Mouse (Mus musculus) large intestine, adult 2 months (tissue): ENCODE data around the gene Cox6b1. TPM values are rescaled to one million over a fixed set of nuclear protein-coding genes. Genes with fewer than 3 reads are reported as not detected.

Experiments used
- DNase-seq: peaks from one replicate; pipeline ENCODE4 v3.0.0-alpha.2; 2012; ENCODE audit warnings: low read depth, low spot score
- WGBS: fragments of 180-500 bp; shearing (Covaris S2); methylation state at CpG from one replicate; pipeline ENCODE4 v1.1.7; 2018; 5-methylcytosine and 5-hydroxymethylcytosine counted together
- polyA plus RNA-seq: library from polyadenylated mRNA; depleted of rRNA; stranded (reverse); fragments of >200 nt; gene quantifications from 2 replicates; pipeline ENCODE4 v1.2.3, GENCODE M21; 2012; rRNA removed

Gene Cox6b1
- polyA plus RNA-seq, 1 experiment = 1,035 TPM

DNA sequence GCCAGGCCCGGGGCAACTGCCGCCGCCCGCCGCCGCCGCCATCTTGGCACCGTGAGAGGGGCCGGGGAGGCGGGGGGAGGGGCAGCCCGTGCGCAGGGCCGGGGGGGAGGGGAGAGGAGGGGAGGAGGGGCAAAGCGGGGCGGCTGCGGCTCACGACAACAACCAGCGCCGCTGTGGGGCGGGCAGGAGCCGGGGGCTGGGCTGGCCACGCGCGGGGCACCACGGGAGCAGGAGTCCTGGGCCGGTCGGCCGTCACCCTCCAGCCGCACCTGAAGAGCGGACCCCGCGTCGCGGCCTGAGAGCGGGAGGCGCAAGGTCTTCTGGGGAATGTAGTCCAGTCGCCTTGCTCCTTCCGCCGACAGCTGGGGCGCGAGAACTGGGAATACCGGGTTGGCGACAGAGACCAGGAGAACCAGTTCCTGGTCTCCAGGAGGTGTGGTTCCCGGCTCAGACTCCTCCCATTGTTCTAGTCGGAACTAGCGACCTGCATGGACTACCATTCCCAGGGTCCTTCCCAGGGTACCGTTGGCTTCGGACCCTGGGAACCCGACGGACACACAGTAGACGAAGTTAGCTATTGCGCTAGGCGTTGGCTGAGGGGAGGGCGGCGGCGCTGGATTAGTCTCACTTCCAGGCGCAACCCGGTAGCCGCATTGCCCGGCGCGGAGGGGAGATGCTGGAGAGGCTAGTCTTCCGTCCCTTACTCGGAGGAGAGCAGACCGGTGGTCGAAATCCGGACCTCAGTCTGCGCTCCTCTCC is 37.1 kb downstream of the Cox6b1 start, which contains the start of gene Kmt2b:
Gene Kmt2b (minus strand): TSS at position 51 of the 759 bp plus-strand sequence.
- DNase-seq = peak; percentile 98
- WGBS = under 1% methylated on average over 61 of the region's 68 CpGs

DNA sequence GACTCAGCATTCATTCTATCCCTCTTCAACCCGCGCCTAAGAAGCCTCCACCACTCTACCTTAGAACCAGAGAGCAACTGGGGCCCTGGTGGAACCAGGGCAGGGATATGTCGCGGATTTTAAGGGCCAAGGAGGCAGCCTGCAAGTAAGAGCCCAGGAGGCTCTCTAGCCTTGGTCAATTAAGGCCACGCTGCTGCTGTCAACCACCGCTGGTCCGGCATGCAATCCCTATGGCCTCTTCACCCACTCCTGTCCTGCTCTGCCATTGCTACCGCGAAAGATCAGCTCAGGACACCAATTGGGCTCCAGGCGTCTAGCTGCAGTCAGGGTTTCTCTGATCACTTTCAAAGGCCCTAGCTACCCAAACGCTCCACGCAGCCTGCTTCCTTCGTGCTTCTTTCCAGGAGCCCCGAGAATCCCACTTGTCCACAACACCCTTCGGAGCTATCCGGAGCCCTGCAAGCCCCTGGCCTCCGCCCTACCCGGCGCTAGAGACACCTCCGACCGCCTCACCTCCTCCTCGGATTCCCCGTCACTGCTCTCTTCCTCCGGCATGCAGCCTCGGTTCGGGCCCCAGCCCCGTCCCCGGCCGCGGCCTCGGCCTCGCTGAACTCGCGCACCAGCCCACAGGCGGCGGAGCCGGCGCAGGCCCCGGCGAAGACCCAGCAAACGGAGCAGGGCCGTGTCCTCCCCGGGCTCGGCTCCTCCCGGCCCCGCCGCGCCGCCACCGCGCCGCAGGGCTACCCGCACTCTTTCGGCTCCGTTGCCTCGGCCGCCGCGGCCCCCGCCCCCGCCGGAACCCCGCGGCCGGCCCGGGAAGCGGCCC is 37.9 kb downstream of the Cox6b1 start:
- no peak for DNase-seq
- under 1% methylated on average over 65 of the region's 67 CpGs for WGBS

DNA sequence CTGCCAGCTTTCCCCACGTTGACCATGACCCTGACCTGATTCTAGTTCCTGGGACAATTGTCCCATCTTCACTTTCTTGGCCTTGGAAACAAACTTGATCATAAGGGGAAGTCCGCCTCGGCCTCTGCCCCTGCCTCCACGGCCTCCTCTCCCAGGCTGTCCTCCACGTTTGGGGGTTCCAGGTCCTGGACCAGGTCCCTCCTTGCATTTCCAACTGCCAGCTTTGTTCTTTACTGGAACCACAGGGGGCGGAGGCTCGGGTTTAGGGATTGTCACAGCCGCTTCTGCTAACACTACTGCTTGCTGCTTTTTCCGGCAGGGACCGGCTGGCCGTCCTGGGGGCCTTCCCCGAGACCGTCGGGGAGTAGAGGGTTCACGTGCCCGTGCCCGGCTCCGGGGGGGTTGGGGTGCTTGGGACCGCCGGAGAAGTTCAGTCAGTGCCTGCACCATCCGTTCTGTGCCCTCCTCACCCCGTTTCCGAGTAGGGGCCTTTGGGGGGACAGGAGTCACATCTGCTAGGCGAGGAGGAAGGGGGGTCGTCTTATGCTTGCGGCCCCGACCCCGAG is 39.4 kb downstream of the Cox6b1 start:
- no peak for DNase-seq
- 91% methylated on average over 28 of the region's 28 CpGs for WGBS

DNA sequence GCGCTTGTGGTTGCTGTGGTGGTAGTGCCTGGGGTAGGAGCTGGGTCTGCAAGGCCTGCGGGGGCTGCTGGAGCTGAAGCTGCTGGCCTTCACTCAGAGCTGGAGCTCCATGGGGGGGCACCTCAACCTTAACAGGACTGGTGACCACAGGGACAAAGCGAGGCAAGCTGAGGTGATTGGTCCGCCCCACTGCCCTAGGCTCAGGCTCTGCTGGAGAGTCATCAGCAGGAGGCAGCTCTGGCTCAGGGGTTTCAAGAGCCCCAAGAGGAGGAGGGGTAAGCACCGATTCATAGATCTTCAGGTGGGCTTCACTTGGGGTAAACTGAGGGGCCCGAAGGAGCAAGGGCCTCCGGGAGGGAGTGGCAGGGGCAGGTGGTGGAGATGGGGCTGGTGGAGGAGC is 40.8 kb downstream of the Cox6b1 start:
- no peak for DNase-seq
- WGBS = 98% methylated on average over 7 of the region's 7 CpGs

DNA sequence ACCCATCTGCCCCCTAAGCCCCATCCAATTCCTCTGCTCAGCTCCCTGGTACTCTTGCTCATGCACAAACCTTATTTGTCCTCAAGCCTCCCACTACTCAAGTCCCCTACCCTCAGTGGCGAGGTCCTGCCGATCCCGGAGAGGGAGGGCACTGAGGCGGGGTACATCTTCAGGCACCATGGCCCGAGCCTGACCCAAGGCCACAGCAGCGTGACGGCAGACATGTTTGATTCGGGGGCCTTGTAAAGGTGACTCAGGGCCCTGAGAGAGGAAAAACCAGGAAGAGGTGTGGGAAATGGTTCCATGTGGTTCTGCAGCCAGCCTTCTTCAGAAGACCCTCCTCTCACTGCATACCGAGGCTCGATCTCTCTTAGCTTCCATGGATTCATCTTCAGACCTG is 41.6 kb downstream of the Cox6b1 start:
- DNase-seq = no peak
- WGBS = 90% methylated on average over 10 of the region's 10 CpGs

DNA sequence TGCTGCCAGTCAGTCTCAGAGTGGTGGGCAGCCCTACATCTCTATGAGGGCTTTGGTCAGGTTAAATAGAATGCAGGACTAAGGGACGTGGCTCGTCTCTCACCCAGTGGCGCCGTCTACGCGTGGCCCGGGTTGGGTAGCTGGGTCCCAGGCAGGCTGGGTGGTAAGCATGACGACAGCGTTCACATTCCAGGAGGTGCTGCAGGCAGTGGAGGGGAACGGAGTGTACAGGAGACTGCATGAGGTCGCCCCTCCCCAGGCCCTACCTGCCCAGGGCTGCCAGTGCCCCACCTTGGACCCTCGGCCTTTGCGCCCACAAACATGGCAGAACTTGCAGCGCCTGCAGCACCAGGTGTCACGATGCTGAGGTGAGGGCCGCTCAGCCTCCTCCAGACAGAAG is 44.4 kb downstream of the Cox6b1 start:
- no peak for DNase-seq
- WGBS = 95% methylated on average over 16 of the region's 16 CpGs

DNA sequence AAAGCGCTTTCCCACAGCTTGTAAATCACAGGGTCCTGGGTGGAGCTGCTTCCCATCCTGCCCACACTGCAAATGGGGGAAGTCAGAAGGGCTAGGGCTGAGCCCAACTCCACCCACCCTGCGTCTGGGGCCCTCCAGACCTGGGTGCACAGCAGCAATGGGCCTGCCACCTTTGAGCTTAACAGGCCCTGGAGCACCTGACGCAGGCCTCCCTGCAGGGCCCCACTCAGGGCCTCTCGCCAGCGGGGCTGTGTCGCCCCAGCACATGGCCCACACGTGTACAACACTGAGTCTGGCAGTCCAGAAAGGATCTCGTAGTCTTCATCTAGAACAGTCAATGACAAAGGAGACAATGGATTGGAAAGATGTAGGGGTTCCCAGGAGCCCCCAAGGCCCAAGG is 46.0 kb downstream of the Cox6b1 start:
- no peak for DNase-seq
- WGBS = 88% methylated on average over 8 of the region's 8 CpGs

DNA sequence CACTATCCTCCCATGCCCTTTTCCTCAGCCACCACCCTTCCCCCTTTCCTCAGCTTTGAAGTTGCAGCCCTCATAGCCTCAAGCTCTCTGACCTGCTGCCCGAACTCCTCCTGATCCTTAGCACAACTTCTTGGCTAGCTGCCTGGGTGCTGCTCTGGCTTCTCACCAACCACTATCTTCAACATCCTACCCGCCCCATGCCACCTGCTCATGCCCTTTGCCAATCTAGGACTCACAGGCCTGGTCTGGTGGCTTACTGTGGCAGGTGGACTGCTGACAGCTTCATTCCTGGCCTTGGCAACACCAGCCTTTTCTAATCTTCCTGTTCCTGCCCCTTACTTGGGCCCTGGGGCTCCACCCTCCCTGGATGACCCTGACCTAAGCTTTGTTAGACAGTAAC is 53.0 kb downstream of the Cox6b1 start:
- DNase-seq = no peak
- 28% methylated on average over 2 of the region's 2 CpGs for WGBS

DNA sequence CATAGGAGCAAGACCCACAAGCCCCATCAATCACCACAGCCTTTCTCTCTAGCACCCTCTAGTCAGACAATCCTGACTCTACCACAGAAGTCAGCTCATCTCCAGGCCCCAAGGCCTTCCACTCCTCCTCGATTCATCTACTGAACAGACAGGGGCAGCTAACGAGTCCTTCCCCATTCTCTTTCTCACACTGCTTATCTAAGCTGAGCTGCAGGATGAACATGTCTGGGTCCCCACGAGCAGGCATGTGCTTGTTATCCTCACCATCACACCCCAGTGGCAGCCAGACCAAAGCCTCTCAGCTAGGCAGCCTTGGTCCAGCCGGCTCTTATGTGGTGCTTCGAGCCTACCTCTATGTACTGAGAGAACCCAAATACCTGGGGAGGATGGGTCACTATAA is 53.6 kb downstream of the Cox6b1 start:
- DNase-seq = no peak
- WGBS = 76% methylated on average over 5 of the region's 5 CpGs

DNA sequence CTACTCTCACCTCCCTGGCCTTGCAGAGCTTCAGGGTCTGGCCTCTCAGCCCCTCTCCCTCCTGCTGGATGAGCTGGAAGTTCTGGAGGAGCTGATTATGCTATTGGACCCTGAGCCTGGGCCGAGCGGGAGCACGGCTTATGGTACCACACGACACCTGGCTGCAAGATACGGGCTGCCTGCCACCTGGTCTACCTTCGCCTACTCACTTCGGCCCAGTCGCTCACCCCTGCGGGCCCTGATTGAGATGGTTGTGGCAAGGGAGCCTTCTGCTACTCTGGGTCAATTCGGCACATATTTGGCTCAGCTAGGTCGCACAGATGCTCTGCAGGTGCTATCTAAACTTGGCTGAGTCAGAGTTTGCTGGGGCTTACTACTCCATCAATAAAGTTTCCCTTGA is 58.4 kb downstream of the Cox6b1 start:
- 86% methylated on average over 11 of the region's 11 CpGs for WGBS
- no peak for DNase-seq

Other genes starting within 250 kb of the Cox6b1 start
- 109 and 121 TPM in 2 replicates for gene Tyrobp, start 212.4 kb downstream of the Cox6b1 start, polyA plus RNA-seq
- 18.0 and 22.2 TPM in 2 replicates for gene Hcst, start 206.3 kb downstream of the Cox6b1 start, polyA plus RNA-seq
- 8.6 and 9.0 TPM in 2 replicates for gene Nfkbid, start 204.4 kb downstream of the Cox6b1 start, polyA plus RNA-seq
- gene Aplp1, start 180.6 kb downstream of the Cox6b1 start, polyA plus RNA-seq = 54.6 and 86.3 TPM in 2 replicates
- 0.06 and 0.08 TPM in 2 replicates for gene Kirrel2, start 168.5 kb downstream of the Cox6b1 start, polyA plus RNA-seq
- 0.17 and 0.18 TPM in 2 replicates for gene Nphs1, start 167.8 kb downstream of the Cox6b1 start, polyA plus RNA-seq
- gene Prodh2, start 132.5 kb downstream of the Cox6b1 start, polyA plus RNA-seq = 1.6 and 7.7 TPM in 2 replicates
- 5.1 and 9.4 TPM in 2 replicates for gene Arhgap33, start 91.1 kb downstream of the Cox6b1 start, polyA plus RNA-seq
- 84.8 and 94.7 TPM in 2 replicates for gene Hspb6, start 74.0 kb downstream of the Cox6b1 start, polyA plus RNA-seq
- gene Proser3, start 73.9 kb downstream of the Cox6b1 start, polyA plus RNA-seq = 4.3 and 7.3 TPM in 2 replicates
- gene Lin37, start 66.3 kb downstream of the Cox6b1 start, polyA plus RNA-seq = 44.9 and 45.8 TPM in 2 replicates
- 46.2 and 48.2 TPM in 2 replicates for gene U2af1l4, start 62.9 kb downstream of the Cox6b1 start, polyA plus RNA-seq
- 2.1 TPM in 2 replicates for gene Gm49396, start 62.8 kb downstream of the Cox6b1 start, polyA plus RNA-seq
- 186 and 239 TPM in 2 replicates for gene Psenen, start 62.5 kb downstream of the Cox6b1 start, polyA plus RNA-seq
- gene Igflr1, start 60.7 kb downstream of the Cox6b1 start, polyA plus RNA-seq = 9.2 and 10.3 TPM in 2 replicates
- 31.5 and 37.2 TPM in 2 replicates for gene Kmt2b, start 37.4 kb downstream of the Cox6b1 start, polyA plus RNA-seq
- 2.1 and 2.2 TPM in 2 replicates for gene Zbtb32, start 27.2 kb downstream of the Cox6b1 start, polyA plus RNA-seq
- 6.7 and 8.0 TPM in 2 replicates for gene Upk1a, start 13.3 kb downstream of the Cox6b1 start, polyA plus RNA-seq
- not detected in 2 replicates for gene Etv2, start 9.7 kb upstream of the Cox6b1 start, polyA plus RNA-seq
- 52.1 and 56.3 TPM in 2 replicates for gene Rbm42, start 24.2 kb upstream of the Cox6b1 start, polyA plus RNA-seq
- 10.0 and 12.7 TPM in 2 replicates for gene Haus5, start 38.8 kb upstream of the Cox6b1 start, polyA plus RNA-seq
- gene Pmis2, start 45.5 kb upstream of the Cox6b1 start, polyA plus RNA-seq = not detected in 2 replicates
- 0.79 and 1.9 TPM in 2 replicates for gene 2200002J24Rik, start 72.8 kb upstream of the Cox6b1 start, polyA plus RNA-seq
- gene Atp4a, start 86.1 kb upstream of the Cox6b1 start, polyA plus RNA-seq = 0.71 and 1.2 TPM in 2 replicates
- gene Tmem147, start 103.4 kb upstream of the Cox6b1 start, polyA plus RNA-seq = 227 and 258 TPM in 2 replicates
- not detected in 2 replicates for gene Gapdhs, start 117.5 kb upstream of the Cox6b1 start, polyA plus RNA-seq
- gene Sbsn, start 125.3 kb upstream of the Cox6b1 start, polyA plus RNA-seq = 0.69 and 0.73 TPM in 2 replicates
- gene Dmkn, start 137.6 kb upstream of the Cox6b1 start, polyA plus RNA-seq = 3.4 and 4.9 TPM in 2 replicates
- 0.41 TPM in 1 of 2 replicates, not detected in the other for gene Krtdap, start 161.7 kb upstream of the Cox6b1 start, polyA plus RNA-seq
- 11.1 and 13.6 TPM in 2 replicates for gene Ffar2, start 197.6 kb upstream of the Cox6b1 start, polyA plus RNA-seq
- gene Ffar3, start 230.0 kb upstream of the Cox6b1 start, polyA plus RNA-seq = 1.6 and 2.7 TPM in 2 replicates
- gene Ffar1, start 235.4 kb upstream of the Cox6b1 start, polyA plus RNA-seq = 1.5 TPM in 2 replicates